Mouse (Mus musculus) heart, embryonic 16.5 days (tissue): Measurements from ENCODE around the gene Zdhhc15. TPM values are rescaled to one million over a fixed set of nuclear protein-coding genes. Genes with fewer than 3 reads are reported as not detected.

Source experiments
- ATAC-seq: fragments of 200-750 bp; cut with Nextera tagmentation; replicated peaks from 2 replicates; pipeline ENCODE4 v1.8.0; 2017; ENCODE audit warnings: moderate number of reproducible peaks; ENCODE audit not compliant: insufficient read depth, low FRiP score; ENCODE audit errors: extremely low read depth
- H3K27ac ChIP-seq: fragments of 300-500 bp; sonication (generic); 2 replicates; pipeline ENCODE4 v1.5.1; 2014; ENCODE audit warnings: mild to moderate bottlenecking, low read length, control low read depth, moderate library complexity
- H3K27me3 ChIP-seq: fragments of 300-500 bp; sonication (generic); 2 replicates; pipeline ENCODE4 v1.6.1; 2014; ENCODE audit warnings: low read length, mixed read lengths; ENCODE audit not compliant: control insufficient read depth, insufficient read depth
- H3K36me3 ChIP-seq: fragments of 300-500 bp; sonication (generic); 2 replicates; pipeline ENCODE4 v1.6.1; 2014; ENCODE audit not compliant: control insufficient read depth, insufficient read depth
- H3K4me1 ChIP-seq: fragments of 300-500 bp; sonication (generic); 2 replicates; pipeline ENCODE4 v1.6.1; 2014; ENCODE audit warnings: low read length, mixed read lengths; ENCODE audit not compliant: control insufficient read depth, insufficient read depth
- H3K4me2 ChIP-seq: fragments of 300-500 bp; sonication (generic); 2 replicates; pipeline ENCODE4 v1.6.1; 2014; ENCODE audit warnings: low read depth, mild to moderate bottlenecking, control low read depth, low read length
- H3K4me3 ChIP-seq: fragments of 300-500 bp; sonication (generic); 2 replicates; pipeline ENCODE4 v1.5.1; 2014; ENCODE audit warnings: mild to moderate bottlenecking, control low read depth, low read length
- H3K9ac ChIP-seq: fragments of 300-500 bp; sonication (generic); 2 replicates; pipeline ENCODE4 v1.6.1; 2014; ENCODE audit warnings: low read length, control low read depth
- H3K9me3 ChIP-seq: fragments of 300-500 bp; sonication (generic); replicated peaks from 2 replicates; pipeline ENCODE4 v1.6.1; 2016; ENCODE audit warnings: low read length; ENCODE audit not compliant: control insufficient read depth
- WGBS: fragments of 180-500 bp; shearing (Covaris S2); extraction: QIAGEN DNeasy Blood & Tissue Kit; methylation state at CpG from one replicate; pipeline ENCODE4 v1.1.7; 2014; 5-methylcytosine and 5-hydroxymethylcytosine counted together
- polyA plus RNA-seq: library from polyadenylated mRNA; unstranded; fragments of >200 nt; fragmentation: Nextera tagmentation; extraction: Ambion mirVana; gene quantifications from 2 replicates; pipeline ENCODE4 v1.2.1, GENCODE M21; 2015

Gene Zdhhc15
- polyA plus RNA-seq, 1 experiment from 2014 or later: 4.0 TPM

DNA sequence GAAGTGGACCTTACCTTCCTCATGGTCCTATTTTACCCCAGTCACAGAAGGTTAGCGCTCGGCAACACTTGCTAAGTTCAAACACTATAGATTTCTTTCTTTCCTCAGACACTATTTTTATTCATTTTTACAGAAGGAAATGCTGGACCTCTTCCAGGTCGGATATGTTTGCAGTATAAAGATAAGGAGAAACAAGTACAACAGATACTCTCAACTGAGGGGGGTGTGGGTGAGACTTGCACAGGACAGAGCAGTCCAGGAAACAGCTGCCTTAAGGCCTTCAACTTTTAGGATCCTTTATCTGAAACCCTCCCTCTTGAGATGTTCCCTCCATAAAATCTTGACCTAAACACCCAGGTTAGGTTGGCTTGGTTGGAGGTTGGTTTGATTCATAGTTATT, 103.4 kb downstream of the Zdhhc15 start:
- Histone ChIP-seq H3K9ac (no peak overlapping the region), H3K4me2 (no peak overlapping the region), H3K4me1 (no peaks in the 10 kb centered on the region), H3K27ac (no peak overlapping the region), H3K27me3 (no peaks in the 10 kb centered on the region), H3K36me3 (no peaks in the 10 kb centered on the region), H3K9me3 (no peaks in the 10 kb centered on the region), H3K4me3 (no peak overlapping the region)
- no peak; the same call in 1 of the 2 replicates for ATAC-seq
- 53% methylated on average over 3 of the region's 3 CpGs for WGBS

DNA sequence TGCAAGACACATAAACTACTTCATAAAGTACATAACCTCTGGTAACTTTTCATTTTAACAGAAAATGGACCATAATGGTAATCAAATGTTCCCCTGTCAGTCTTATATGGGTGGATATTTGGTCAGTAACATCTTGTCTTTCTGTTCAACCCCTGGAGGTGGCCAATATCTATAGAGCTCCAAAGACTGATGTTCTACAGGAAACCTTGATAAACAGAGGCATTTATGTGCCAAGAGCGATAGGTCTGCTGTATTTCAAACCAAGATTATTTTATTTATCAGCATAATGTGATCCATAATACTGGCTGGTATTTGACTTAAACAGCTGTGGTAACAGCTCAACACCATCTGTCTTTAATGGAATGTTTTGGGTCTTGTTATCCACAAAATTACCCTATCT, 125.6 kb downstream of the Zdhhc15 start:
- no peak overlapping the region for H3K4me3 ChIP-seq
- no peaks in the 10 kb centered on the region for H3K4me1 ChIP-seq
- H3K27me3 ChIP-seq: no peaks in the 10 kb centered on the region; the same call in 1 of the 2 replicates
- no peaks in the 10 kb centered on the region for H3K9me3 ChIP-seq
- no peak overlapping the region for H3K27ac ChIP-seq
- H3K9ac ChIP-seq: no peak overlapping the region
- no peaks in the 10 kb centered on the region for H3K36me3 ChIP-seq
- ATAC-seq: no peak
- no peak overlapping the region for H3K4me2 ChIP-seq
- WGBS: 83% methylated on average over 1 of the region's 1 CpGs

DNA sequence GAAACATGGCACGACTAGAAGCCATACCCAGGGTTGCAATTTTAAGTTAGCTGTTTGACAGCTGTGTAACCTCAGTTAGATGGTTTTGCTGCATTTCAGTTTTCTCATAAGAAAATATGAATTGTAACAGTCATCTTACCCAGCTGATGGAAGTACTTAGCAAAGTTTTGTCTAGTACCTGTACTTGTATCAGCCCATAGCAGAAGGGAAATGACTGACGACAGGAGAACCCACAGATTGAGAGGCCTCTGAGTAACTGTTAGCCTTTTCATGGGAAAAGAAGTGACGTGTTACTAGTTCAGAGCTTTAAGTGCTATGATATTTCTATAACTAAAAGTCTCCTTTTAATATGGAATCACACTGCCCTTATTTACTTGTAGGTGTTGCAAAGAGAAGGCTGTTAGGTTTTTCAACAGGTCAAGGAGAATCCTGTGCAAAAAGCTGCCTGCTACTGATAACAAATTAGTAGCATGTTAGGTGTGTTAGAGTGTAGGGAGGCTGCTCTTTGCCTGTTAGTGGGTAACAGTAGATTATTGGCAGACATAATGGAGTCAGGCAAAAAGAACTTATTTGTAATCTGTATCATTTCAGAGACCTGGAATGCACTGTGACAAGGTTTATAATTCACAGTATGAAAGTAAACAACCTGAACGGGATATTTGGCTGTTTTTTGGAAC, 126.8 kb downstream of the Zdhhc15 start:
- 78% methylated on average over 4 of the region's 4 CpGs for WGBS
- Histone ChIP-seq H3K4me3 (no peak overlapping the region), H3K27ac (no peak overlapping the region), H3K27me3 (no peaks in the 10 kb centered on the region; the same call in 1 of the 2 replicates), H3K4me1 (no peaks in the 10 kb centered on the region), H3K9ac (no peak overlapping the region), H3K4me2 (no peak overlapping the region), H3K9me3 (no peaks in the 10 kb centered on the region), H3K36me3 (no peaks in the 10 kb centered on the region)
- ATAC-seq: no peak

DNA sequence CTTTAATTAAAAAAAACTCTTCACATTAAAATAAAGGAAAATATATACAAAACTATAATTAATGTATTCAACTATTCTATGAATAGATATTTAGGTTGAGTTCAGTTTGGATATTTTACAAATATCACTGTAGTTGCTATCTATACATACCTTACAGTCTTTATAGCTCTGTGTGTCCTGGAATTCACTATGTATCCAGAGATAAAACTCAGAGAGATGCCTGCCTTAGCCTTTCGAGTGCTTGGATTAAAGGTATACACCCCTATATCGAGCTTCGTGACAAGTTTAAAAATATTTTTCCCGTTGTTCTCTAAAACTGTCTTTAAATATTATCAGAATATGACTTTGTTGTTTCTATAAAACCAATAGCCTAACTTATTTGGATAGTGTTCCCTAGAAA, 128.2 kb downstream of the Zdhhc15 start:
- H3K27me3 ChIP-seq: no peaks in the 10 kb centered on the region; the same call in 1 of the 2 replicates
- H3K36me3 ChIP-seq: no peaks in the 10 kb centered on the region
- no peak overlapping the region for H3K27ac ChIP-seq
- no peak overlapping the region for H3K4me3 ChIP-seq
- H3K4me1 ChIP-seq: no peaks in the 10 kb centered on the region
- H3K4me2 ChIP-seq: no peak overlapping the region
- no peak for ATAC-seq
- 78% methylated on average over 4 of the region's 4 CpGs for WGBS
- H3K9ac ChIP-seq: no peak overlapping the region
- H3K9me3 ChIP-seq: no peaks in the 10 kb centered on the region

DNA sequence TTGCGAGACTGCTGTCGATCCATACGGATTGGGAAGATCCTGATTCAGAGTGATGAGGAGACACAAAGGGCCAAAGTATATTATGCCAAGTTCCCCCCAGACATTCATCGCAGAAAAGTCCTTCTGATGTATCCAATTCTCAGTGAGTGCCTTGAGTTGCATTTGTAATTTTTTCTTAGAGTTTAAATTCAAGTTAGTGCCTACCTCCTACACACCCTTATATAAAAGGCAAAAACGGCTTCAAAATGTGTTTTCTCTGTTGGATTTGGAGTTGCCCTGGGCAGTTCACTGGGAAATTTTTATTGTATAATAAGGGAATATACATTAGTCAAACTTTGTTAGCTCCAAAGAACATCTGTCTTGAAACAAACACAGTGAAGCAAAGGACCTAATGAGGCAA, 169.1 kb downstream of the Zdhhc15 start:
- Histone ChIP-seq H3K27ac (no peak overlapping the region), H3K9ac (no peak overlapping the region), H3K9me3 (no peaks in the 10 kb centered on the region), H3K4me3 (no peak overlapping the region), H3K36me3 (no peaks in the 10 kb centered on the region), H3K4me2 (no peak overlapping the region), H3K4me1 (no peaks in the 10 kb centered on the region), H3K27me3 (no peaks in the 10 kb centered on the region)
- no peak for ATAC-seq
- WGBS: 90% methylated on average over 5 of the region's 5 CpGs

DNA sequence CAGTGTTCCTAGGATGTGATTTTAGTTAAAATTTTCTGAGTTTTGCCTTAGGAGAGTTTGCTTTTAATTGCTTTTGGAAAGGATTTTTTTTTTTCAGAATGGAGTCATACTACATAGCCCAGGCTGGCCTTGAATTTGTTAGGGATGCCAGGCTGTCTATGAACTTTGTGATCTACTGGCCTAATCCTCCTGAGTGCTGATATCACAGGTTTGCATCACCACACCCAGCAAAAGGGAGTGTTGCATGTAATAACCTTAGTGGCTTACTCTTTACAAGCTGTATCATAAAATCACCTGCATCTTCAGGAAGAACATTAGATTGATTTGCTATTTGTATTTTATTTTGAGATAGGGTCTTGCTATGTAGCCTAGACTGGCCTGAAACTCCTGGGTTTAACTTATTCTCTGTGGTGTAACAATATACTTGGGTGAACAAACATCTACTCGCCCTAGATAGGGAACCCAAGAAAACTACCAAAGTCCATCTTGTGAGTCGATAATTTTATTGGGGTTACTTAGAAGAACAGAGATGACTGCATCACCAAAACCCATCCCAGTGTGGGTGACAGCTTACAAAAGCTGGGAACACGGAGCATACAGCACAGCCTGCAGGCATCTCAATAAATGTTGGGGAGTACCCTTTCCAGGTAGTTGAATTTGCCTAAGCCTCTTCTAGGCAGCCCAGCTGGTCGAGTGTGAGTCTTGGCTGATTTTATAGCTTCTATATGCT, 181.1 kb downstream of the Zdhhc15 start:
- Histone ChIP-seq H3K4me2 (no peak overlapping the region), H3K9me3 (no peaks in the 10 kb centered on the region), H3K27ac (no peak overlapping the region), H3K9ac (no peak overlapping the region), H3K4me3 (no peak overlapping the region), H3K4me1 (no peaks in the 10 kb centered on the region), H3K27me3 (no peaks in the 10 kb centered on the region), H3K36me3 (no peaks in the 10 kb centered on the region)
- WGBS: 61% methylated on average over 4 of the region's 4 CpGs
- ATAC-seq: no peak

DNA sequence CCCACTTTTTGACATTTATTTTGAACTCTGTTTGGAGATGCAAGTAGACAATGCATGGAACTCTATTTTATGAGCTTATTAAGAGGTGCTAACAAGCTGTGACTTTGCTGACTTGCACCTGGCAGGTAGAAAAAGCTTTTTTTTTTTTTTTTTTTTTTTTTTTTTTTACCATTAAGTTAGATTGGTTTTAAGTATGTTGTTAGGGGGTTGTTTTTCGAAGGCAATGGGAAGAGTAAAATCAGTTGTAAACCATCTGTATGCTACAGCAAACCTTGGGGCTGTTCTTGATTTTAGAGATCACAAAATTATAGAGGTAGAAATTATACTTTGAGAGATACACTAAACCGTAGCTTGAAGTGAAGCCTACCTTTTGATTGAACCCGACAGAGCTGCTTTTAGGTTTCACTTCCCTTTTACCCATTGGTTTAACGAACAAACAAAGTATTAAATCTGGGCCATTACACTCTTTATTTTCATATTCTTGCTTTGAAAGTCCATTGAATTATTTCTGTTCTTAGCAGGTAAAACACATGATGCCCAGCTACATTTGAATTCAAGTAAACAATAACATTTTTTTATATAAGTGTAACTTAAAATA, 181.9 kb downstream of the Zdhhc15 start:
- WGBS: 76% methylated on average over 4 of the region's 4 CpGs

DNA sequence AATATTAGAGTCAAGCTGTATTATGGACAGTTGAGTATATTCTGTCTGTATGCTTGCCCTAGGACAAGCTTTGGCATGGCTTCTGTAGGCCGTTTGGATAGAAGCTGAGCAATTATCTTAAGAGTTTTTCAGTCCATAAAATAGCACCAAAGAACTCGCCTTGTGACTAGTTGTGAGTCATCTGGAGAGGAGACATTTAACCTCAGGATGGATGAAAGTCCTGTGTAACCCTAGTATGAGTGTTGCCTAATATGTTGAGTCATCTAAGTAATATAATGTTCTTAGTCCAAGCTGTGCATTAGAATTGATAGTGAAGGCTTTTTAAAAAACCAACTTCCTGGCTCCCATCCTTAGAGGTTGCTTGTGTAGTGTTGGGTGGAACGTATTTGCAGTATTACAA, 182.8 kb downstream of the Zdhhc15 start:
- H3K4me3 ChIP-seq: no peak overlapping the region
- H3K36me3 ChIP-seq: no peaks in the 10 kb centered on the region
- WGBS: 62% methylated on average over 3 of the region's 3 CpGs
- no peaks in the 10 kb centered on the region; the same call in 1 of the 2 replicates for H3K27me3 ChIP-seq
- no peak overlapping the region for H3K9ac ChIP-seq
- no peak overlapping the region for H3K27ac ChIP-seq
- no peak overlapping the region for H3K4me2 ChIP-seq
- H3K9me3 ChIP-seq: no peaks in the 10 kb centered on the region
- H3K4me1 ChIP-seq: no peaks in the 10 kb centered on the region
- ATAC-seq: no peak

More for the DNA sequence above, 181.9 kb downstream of the Zdhhc15 start:
- H3K36me3 ChIP-seq: no peaks in the 10 kb centered on the region
- no peaks in the 10 kb centered on the region for H3K4me1 ChIP-seq
- H3K4me3 ChIP-seq: no peak overlapping the region
- H3K27me3 ChIP-seq: no peaks in the 10 kb centered on the region
- no peaks in the 10 kb centered on the region for H3K9me3 ChIP-seq
- ATAC-seq: no peak
- H3K4me2 ChIP-seq: no peak overlapping the region
- H3K9ac ChIP-seq: no peak overlapping the region
- no peak overlapping the region for H3K27ac ChIP-seq
